ENCODE assay signal across 11 mouse cellular contexts in the genomic region with DNA sequence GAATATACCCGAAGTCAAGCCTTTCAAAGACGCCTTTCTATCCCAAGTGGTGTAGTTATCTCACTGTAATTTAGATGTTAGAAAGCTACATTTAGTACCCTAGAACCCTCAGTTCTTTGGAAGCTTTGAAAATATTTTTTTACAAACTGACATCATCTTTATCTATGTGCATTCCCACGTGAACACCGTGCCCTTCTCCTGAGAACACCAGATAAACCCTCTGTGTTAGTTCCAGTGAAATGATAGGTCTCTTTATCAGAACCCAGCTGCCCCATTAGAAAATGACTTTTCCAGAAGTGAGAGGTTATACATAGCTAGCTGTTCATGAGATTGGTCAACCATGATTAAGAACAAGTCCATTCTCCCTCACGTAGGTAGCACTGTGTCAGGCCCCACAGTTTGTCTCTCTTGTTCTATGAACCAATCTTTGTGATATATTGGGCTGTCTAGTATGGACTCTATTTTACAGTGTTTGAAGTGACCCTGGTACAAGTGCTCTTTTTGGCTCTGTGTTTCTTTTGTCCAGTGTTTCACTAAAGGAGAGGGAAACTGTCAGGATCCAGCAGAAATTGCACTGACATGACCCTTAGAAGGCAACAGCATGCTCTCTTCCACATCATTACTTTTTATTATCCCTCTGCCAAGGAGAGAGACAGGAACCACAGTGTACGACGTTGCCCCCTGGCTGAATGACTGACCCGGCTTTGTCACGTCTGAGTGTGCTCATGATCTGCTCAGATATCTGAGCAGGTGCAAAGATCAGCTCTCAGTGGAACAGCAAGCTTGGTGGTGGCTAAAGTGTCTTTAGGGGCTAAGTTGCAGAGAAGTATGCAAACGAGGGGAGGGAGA.
DNase-seq lines count a peak whose midpoint lies in the region; ATAC-seq and TF ChIP-seq lines count a peak whose summit lies in the region.
"Had no signal": no experiment of that assay in that cellular context is flagged by ENCODE, and none has a peak within 500 bp of the region (broad histone marks: within the 10 kb centered on the region; RNA-seq: fewer than 3 reads in every experiment).

No protein-coding gene starts in this region.

- H3K4me2 ChIP-seq in hindbrain, postnatal 0 days (ENCODE audit: low read depth, low read length) = no peak overlapping the region
- H3K4me2 ChIP-seq in hindbrain, embryonic 11.5 days (replicated peaks; ENCODE audit: low read depth, low read length) = no peak overlapping the region
- H3K4me2 ChIP-seq in CH12.LX (ENCODE audit: insufficient read depth, low read depth, poor library complexity, severe bottlenecking) = peak overlapping the region; percentile 1; the same call in 1 of the 2 replicates
- peak overlapping the region; percentile 43 for H3K4me2 ChIP-seq in liver, embryonic 12.5 days

- TF ChIP-seq POLR2A in CH12.LX (IDR thresholded peaks at IDR 0.05; ENCODE audit: low read depth, low read length) = no peak

- no peak overlapping the region for H3K9ac ChIP-seq in hindbrain, postnatal 0 days (replicated peaks; ENCODE audit: low read length)
- no peak overlapping the region for H3K9ac ChIP-seq in hindbrain, embryonic 11.5 days (ENCODE audit: low read depth, low read length)
- no peak overlapping the region for H3K9ac ChIP-seq in CH12.LX (ENCODE audit: insufficient read depth, low read depth)
- no peak overlapping the region for H3K9ac ChIP-seq in liver, embryonic 12.5 days

- 0 out of 2 replicates have a peak, but pooled peaks have one; percentile 8 for TF ChIP-seq CTCF in hindbrain, postnatal 0 days (IDR thresholded peaks at IDR 0.05; ENCODE audit: low read depth)
- TF ChIP-seq CTCF in CH12.LX (conservative IDR thresholded peaks at IDR 0.05 in 1 of 2, IDR thresholded peaks at IDR 0.05 in 1 of 2; ENCODE audit: low read depth in 2 of 2, low read length in 2 of 2) = no peak

- DNase-seq in hindbrain, postnatal 0 days (ENCODE audit: low spot score) = peak; percentile 59
- DNase-seq in hindbrain, embryonic 11.5 days (ENCODE audit: low spot score) = no peak
- DNase-seq in CH12.LX (ENCODE audit: extremely low read depth) = peak; percentile 20
- peak; percentile 23 for DNase-seq in brain, adult 2 months (ENCODE audit: low read depth, low spot score)
- DNase-seq in urinary bladder, adult 18-20 months (ENCODE audit: low spot score in 2 of 2) = no peak
- DNase-seq in heart, postnatal 14 days = no peak
- DNase-seq: adrenal gland, postnatal 10 days; thymus, postnatal 25 days had no signal

- H3K9me3 ChIP-seq in hindbrain, postnatal 0 days (ENCODE audit: low read length) = no peaks in the 10 kb centered on the region
- no peaks in the 10 kb centered on the region for H3K9me3 ChIP-seq in hindbrain, embryonic 11.5 days (ENCODE audit: control insufficient read depth, low read length)
- no peaks in the 10 kb centered on the region for H3K9me3 ChIP-seq in CH12.LX (replicated peaks; ENCODE audit: low read length)
- H3K9me3 ChIP-seq in liver, embryonic 12.5 days (replicated peaks) = no peaks in the 10 kb centered on the region

- no peaks in the 10 kb centered on the region for H3K36me3 ChIP-seq in hindbrain, postnatal 0 days (ENCODE audit: insufficient read depth, low read length)
- H3K36me3 ChIP-seq in hindbrain, embryonic 11.5 days (ENCODE audit: control insufficient read depth, insufficient read depth, low read length) = no peaks in the 10 kb centered on the region
- no peaks in the 10 kb centered on the region for H3K36me3 ChIP-seq in CH12.LX (replicated peaks in 1 of 2; ENCODE audit: control insufficient read depth in 1 of 2, insufficient read depth in 1 of 2, low read length in 1 of 2)
- no peaks in the 10 kb centered on the region for H3K36me3 ChIP-seq in liver, embryonic 12.5 days

- intact Hi-C loops in heart, postnatal 14 days (cut with DNase I) = loop anchor here (10.0 kb wide), 1 partner anchor 472 kb away; no protein-coding TSS in a partner anchor

- dilution Hi-C loops in CH12.LX (cut with MboI; ENCODE audit: extremely low pct_ligation_motif_present, extremely low pct_unique_long_range_greater_than_20kb, low sequenced_read_pairs) = no loop called here

- H3K4me1 ChIP-seq in hindbrain, postnatal 0 days (ENCODE audit: insufficient read depth, low read length) = peaks cover 5% of the 10 kb centered on the region; the same call in 1 of the 2 replicates
- no peaks in the 10 kb centered on the region for H3K4me1 ChIP-seq in hindbrain, embryonic 11.5 days (replicated peaks; ENCODE audit: control insufficient read depth, insufficient read depth, low read length)
- H3K4me1 ChIP-seq in CH12.LX (ENCODE audit: control insufficient read depth in 1 of 2, insufficient read depth in 2 of 2) = peaks cover 0 to 14% of the 10 kb centered on the region in 2 experiments; a peak in 2 of 4 replicates
- peaks cover 33% of the 10 kb centered on the region for H3K4me1 ChIP-seq in liver, embryonic 12.5 days

- no peaks in the 10 kb centered on the region for H3K27me3 ChIP-seq in hindbrain, postnatal 0 days (ENCODE audit: insufficient read depth, low read length)
- H3K27me3 ChIP-seq in hindbrain, embryonic 11.5 days (ENCODE audit: control insufficient read depth, insufficient read depth, low read length) = no peaks in the 10 kb centered on the region
- H3K27me3 ChIP-seq in CH12.LX (replicated peaks) = no peaks in the 10 kb centered on the region
- no peaks in the 10 kb centered on the region for H3K27me3 ChIP-seq in liver, embryonic 12.5 days (replicated peaks)

- no peak overlapping the region for H3K27ac ChIP-seq in hindbrain, postnatal 0 days
- no peak overlapping the region for H3K27ac ChIP-seq in hindbrain, embryonic 11.5 days (ENCODE audit: low read depth, low read length)
- no peak overlapping the region for H3K27ac ChIP-seq in CH12.LX (ENCODE audit: insufficient read depth, low read depth)
- H3K27ac ChIP-seq in liver, embryonic 12.5 days = peak overlapping the region; percentile 81
- H3K27ac ChIP-seq: left cerebral cortex, adult 2 months had no signal

- no peak overlapping the region for H3K4me3 ChIP-seq in hindbrain, postnatal 0 days (ENCODE audit: low read length)
- no peak overlapping the region for H3K4me3 ChIP-seq in hindbrain, embryonic 11.5 days (ENCODE audit: low read depth, low read length)
- no peak overlapping the region for H3K4me3 ChIP-seq in CH12.LX (replicated peaks in 1 of 3; ENCODE audit: low read depth in 2 of 3, low read length in 2 of 3, poor library complexity in 1 of 3)
- no peak overlapping the region for H3K4me3 ChIP-seq in liver, embryonic 12.5 days
- H3K4me3 ChIP-seq: left cerebral cortex, adult 2 months had no signal

- no peak for TF ChIP-seq RAD21 in CH12.LX (IDR thresholded peaks at IDR 0.05; ENCODE audit: low read depth, low read length)

- 60% methylated on average over 10 of the region's 10 CpGs for WGBS in hindbrain, postnatal 0 days
- 72% methylated on average over 10 of the region's 10 CpGs for WGBS in hindbrain, embryonic 11.5 days
- 37% methylated on average over 10 of the region's 10 CpGs for WGBS in liver, embryonic 12.5 days (ENCODE audit: insufficient replicate concordance)

- no peak for TF ChIP-seq EP300 in CH12.LX (IDR thresholded peaks at IDR 0.05; ENCODE audit: low read length)

- in situ Hi-C loops in CH12.LX (cut with MboI; ENCODE audit: low pct_ligation_motif_present, low pct_unique_long_range_greater_than_20kb, low sequenced_read_pairs) = loop anchor here (25.0 kb wide), 2 partner anchors 295 to 480 kb away; no protein-coding TSS in a partner anchor

- no peaks in the 10 kb centered on the region for H3K79me2 ChIP-seq in CH12.LX (replicated peaks; ENCODE audit: control insufficient read depth, extremely low read depth, insufficient read depth, poor library complexity, severe bottlenecking)

- peak; percentile 89 for ATAC-seq in hindbrain, postnatal 0 days
- no peak for ATAC-seq in hindbrain, embryonic 11.5 days (ENCODE audit: low FRiP score)
- ATAC-seq in liver, embryonic 12.5 days = peak; percentile 98
- no peak for ATAC-seq in granulocyte monocyte progenitor cell, adult 5-6 weeks (replicated peaks; ENCODE audit: poor library complexity, severe bottlenecking)

TF ChIP-seq in CH12.LX, 34 proteins besides CTCF, POLR2A, EP300 and RAD21:
- TF ChIP-seq UBTF (IDR thresholded peaks at IDR 0.05; ENCODE audit: low read depth, low read length) (no peak), TBP (conservative IDR thresholded peaks at IDR 0.05; ENCODE audit: low read depth, low read length) (no peak), USF1 (IDR thresholded peaks at IDR 0.05; ENCODE audit: low read depth, low read length) (no peak), MYC (IDR thresholded peaks at IDR 0.05; ENCODE audit: low read depth, low read length) (no peak), ELF1 (IDR thresholded peaks at IDR 0.05; ENCODE audit: low read depth, low read length) (no peak), ETS1 (conservative IDR thresholded peaks at IDR 0.05; ENCODE audit: low read depth, low read length) (no peak), PAX5 (IDR thresholded peaks at IDR 0.05; ENCODE audit: low read length) (no peak), MAFK (IDR thresholded peaks at IDR 0.05; ENCODE audit: insufficient replicate concordance, low read length) (no peak), MXI1 (IDR thresholded peaks at IDR 0.05; ENCODE audit: low read depth, low read length) (no peak), RCOR1 (conservative IDR thresholded peaks at IDR 0.05; ENCODE audit: low read depth, low read length) (no peak), NRF1 (IDR thresholded peaks at IDR 0.05; ENCODE audit: low read depth, low read length) (no peak), ZMIZ1 (IDR thresholded peaks at IDR 0.05; ENCODE audit: low read depth, low read length) (no peak), ZNF384 (IDR thresholded peaks at IDR 0.05; ENCODE audit: low read depth, low read length) (no peak), JUN (IDR thresholded peaks at IDR 0.05; ENCODE audit: insufficient read depth, low read depth, low read length) (no peak), SIN3A (IDR thresholded peaks at IDR 0.05; ENCODE audit: low read length) (no peak), POLR2AphosphoS2 (IDR thresholded peaks at IDR 0.05; ENCODE audit: low read depth, low read length) (no peak)

Comparison
In these comparisons a context has a peak if more than half of its experiments do, and no peak if none do; other contexts are left out.
1. ATAC-seq: peak in hindbrain, postnatal 0 days (single experiment) and liver, embryonic 12.5 days (single experiment); none in hindbrain, embryonic 11.5 days (single experiment) and granulocyte monocyte progenitor cell, adult 5-6 weeks (single experiment).
2. DNase-seq: peak in hindbrain, postnatal 0 days (single experiment), CH12.LX (single experiment) and brain, adult 2 months (single experiment); none in hindbrain, embryonic 11.5 days (single experiment), urinary bladder, adult 18-20 months (0 of 2) and heart, postnatal 14 days (0 of 2).
3. H3K4me2 ChIP-seq: peak in CH12.LX (single experiment) and liver, embryonic 12.5 days (single experiment); none in hindbrain, postnatal 0 days (single experiment) and hindbrain, embryonic 11.5 days (single experiment).